Mouse (Mus musculus) heart, postnatal 0 days (tissue): Measurements from ENCODE around the gene Usp40. TPM values are rescaled to one million over a fixed set of nuclear protein-coding genes. Genes with fewer than 3 reads are reported as not detected.

ENCODE experiments used
- ATAC-seq: fragments of 200-750 bp; cut with Nextera tagmentation; 2 replicates; pipeline ENCODE4 v1.8.0; 2017; ENCODE audit warnings: low read depth, moderate number of reproducible peaks, moderate library complexity; ENCODE audit not compliant: insufficient read depth
- DNase-seq: peaks from one replicate; pipeline ENCODE4 v3.0.0-alpha.2; 2016; ENCODE audit warnings: low spot score
- H3K27ac ChIP-seq: fragments of 300-500 bp; sonication (generic); 2 replicates; pipeline ENCODE4 v1.5.1; 2014; ENCODE audit warnings: low read depth, mild to moderate bottlenecking
- H3K27me3 ChIP-seq: fragments of 300-500 bp; sonication (generic); 2 replicates; pipeline ENCODE4 v1.6.1; 2014; ENCODE audit warnings: low read length, mixed read lengths; ENCODE audit not compliant: control insufficient read depth, insufficient read depth
- H3K36me3 ChIP-seq: fragments of 300-500 bp; sonication (generic); replicated peaks from 2 replicates; pipeline ENCODE4 v1.6.1; 2014; ENCODE audit warnings: low read length, mixed read lengths; ENCODE audit not compliant: control insufficient read depth, insufficient read depth
- H3K4me1 ChIP-seq: fragments of 300-500 bp; sonication (generic); 2 replicates; pipeline ENCODE4 v1.6.1; 2014; ENCODE audit warnings: antibody characterized with exemption; ENCODE audit not compliant: control insufficient read depth, insufficient read depth
- H3K4me2 ChIP-seq: fragments of 300-500 bp; sonication (generic); 2 replicates; pipeline ENCODE4 v1.6.1; 2014; ENCODE audit warnings: low read depth, mild to moderate bottlenecking, low read length, moderate library complexity
- H3K4me3 ChIP-seq: fragments of 300-500 bp; sonication (generic); 2 replicates; pipeline ENCODE4 v1.5.1; 2014; ENCODE audit warnings: low read depth, low read length
- H3K9ac ChIP-seq: fragments of 300-500 bp; sonication (generic); replicated peaks from 2 replicates; pipeline ENCODE4 v1.6.1; 2014; ENCODE audit warnings: low read depth, low read length, mixed read lengths
- H3K9me3 ChIP-seq: fragments of 300-500 bp; sonication (generic); replicated peaks from 2 replicates; pipeline ENCODE4 v1.6.1; 2016; ENCODE audit warnings: low read length; ENCODE audit not compliant: control insufficient read depth
- CTCF ChIP-seq: IDR thresholded peaks from 2 replicates; pipeline ENCODE4 v1.5.1; 2016; ENCODE audit warnings: antibody characterized with exemption, control low read depth, low read depth
- EP300 ChIP-seq: IDR thresholded peaks from 2 replicates; pipeline ENCODE4 v1.6.1; 2016; ENCODE audit warnings: antibody characterized with exemption, low read depth
- WGBS: fragments of 180-500 bp; shearing (Covaris S2); extraction: QIAGEN DNeasy Blood & Tissue Kit; methylation state at CpG from one replicate; pipeline ENCODE4 v1.1.7; 2014; 5-methylcytosine and 5-hydroxymethylcytosine counted together
- polyA plus RNA-seq: library from polyadenylated mRNA; unstranded; fragments of >200 nt; fragmentation: Nextera tagmentation; extraction: Ambion mirVana; gene quantifications from 2 replicates; pipeline ENCODE4 v1.2.1, GENCODE M21; 2015
- total RNA-seq: library from RNA; depleted of rRNA; stranded (reverse); fragments of >200 nt; gene quantifications from 2 replicates; pipeline ENCODE4 v1.2.3, GENCODE M21; 2014; ENCODE audit warnings: low replicate concordance

Gene Usp40
- total and polyA plus RNA-seq, 2 experiments from 2014 or later: 18.6 to 27.4 TPM

GRCm38 (mm10) chr1:87929730-87930129 lies 78.6 kb downstream of the Usp40 start:
- ATAC-seq (no peak), DNase-seq (no peak)
- Histone ChIP-seq H3K27me3 (no peaks in the 10 kb centered on the region), H3K4me1 (no peaks in the 10 kb centered on the region), H3K9ac (no peak overlapping the region), H3K27ac (no peak overlapping the region), H3K4me3 (no peak overlapping the region), H3K9me3 (no peaks in the 10 kb centered on the region), H3K36me3 (peaks cover 84% of the 10 kb centered on the region), H3K4me2 (no peak overlapping the region)
- TF ChIP-seq EP300 (no peak), CTCF (no peak)
- WGBS: 45% methylated on average over 5 of the region's 5 CpGs

- no peak overlapping the region for H3K4me3 ChIP-seq
- 90% methylated on average over 4 of the region's 4 CpGs for WGBS
- no peak overlapping the region for H3K9ac ChIP-seq
- no peak for TF ChIP-seq CTCF
- no peak overlapping the region for H3K4me2 ChIP-seq
- no peak overlapping the region for H3K27ac ChIP-seq
- no peaks in the 10 kb centered on the region for H3K27me3 ChIP-seq
- peaks cover 72% of the 10 kb centered on the region for H3K36me3 ChIP-seq
- H3K4me1 ChIP-seq: no peaks in the 10 kb centered on the region
- no peaks in the 10 kb centered on the region for H3K9me3 ChIP-seq
- ATAC-seq (no peak), DNase-seq (no peak)
Observed at GRCm38 (mm10) chr1:87924888-87925287, 83.5 kb downstream of the Usp40 start.

GRCm38 (mm10) chr1:87922666-87923065 lies 85.7 kb downstream of the Usp40 start:
- Histone ChIP-seq H3K36me3 (peaks cover 74% of the 10 kb centered on the region), H3K9me3 (no peaks in the 10 kb centered on the region), H3K27me3 (no peaks in the 10 kb centered on the region), H3K9ac (no peak overlapping the region), H3K4me2 (no peak overlapping the region), H3K4me1 (no peaks in the 10 kb centered on the region), H3K4me3 (no peak overlapping the region), H3K27ac (no peak overlapping the region)
- WGBS: 3% methylated on average over 1 of the region's 1 CpGs
- ATAC-seq (no peak), DNase-seq (peak; percentile 65)
- peak; percentile 75 for TF ChIP-seq CTCF
- no peak for TF ChIP-seq EP300

- Histone ChIP-seq H3K36me3 (peaks cover 71% of the 10 kb centered on the region), H3K9ac (no peak overlapping the region), H3K27me3 (no peaks in the 10 kb centered on the region), H3K4me1 (no peaks in the 10 kb centered on the region), H3K27ac (no peak overlapping the region), H3K9me3 (no peaks in the 10 kb centered on the region), H3K4me3 (no peak overlapping the region), H3K4me2 (no peak overlapping the region)
- ATAC-seq: no peak
- 56% methylated on average over 3 of the region's 3 CpGs for WGBS
- no peak for TF ChIP-seq EP300
- TF ChIP-seq CTCF: no peak
- no peak for DNase-seq
Observed at GRCm38 (mm10) chr1:87920056-87920614, 88.2 kb downstream of the Usp40 start.

GRCm38 (mm10) chr1:87918061-87918460 lies 90.3 kb downstream of the Usp40 start:
- Histone ChIP-seq H3K9ac (no peak overlapping the region), H3K4me1 (peaks cover 5% of the 10 kb centered on the region; the same call in 1 of the 2 replicates), H3K4me3 (no peak overlapping the region), H3K4me2 (no peak overlapping the region), H3K9me3 (no peaks in the 10 kb centered on the region), H3K27me3 (no peaks in the 10 kb centered on the region), H3K36me3 (peaks cover 59% of the 10 kb centered on the region), H3K27ac (no peak overlapping the region)
- TF ChIP-seq CTCF (no peak), EP300 (no peak)
- DNase-seq (no peak), ATAC-seq (no peak)
- 73% methylated on average over 2 of the region's 2 CpGs for WGBS

- Histone ChIP-seq H3K4me3 (no peak overlapping the region), H3K36me3 (peaks cover 59% of the 10 kb centered on the region), H3K9me3 (no peaks in the 10 kb centered on the region), H3K27ac (no peak overlapping the region), H3K4me1 (peaks cover 6% of the 10 kb centered on the region; the same call in 1 of the 2 replicates), H3K4me2 (no peak overlapping the region), H3K27me3 (no peaks in the 10 kb centered on the region), H3K9ac (no peak overlapping the region)
- ATAC-seq: no peak
- no peak for TF ChIP-seq EP300
- no peak for TF ChIP-seq CTCF
- 92% methylated on average over 3 of the region's 3 CpGs for WGBS
- DNase-seq: no peak
Observed at GRCm38 (mm10) chr1:87917361-87917760, 91.0 kb downstream of the Usp40 start.
